Mouse (Mus musculus) forebrain, embryonic 13.5 days (tissue): ENCODE data around the gene Dvl3. TPM values are rescaled to one million over a fixed set of nuclear protein-coding genes. Genes with fewer than 3 reads are reported as not detected.
A peak's percentile ranks its signal among the peaks of the same experiment; 100 is the strongest.
"Not testable (repeated sequence)": the region's sequence is repeated elsewhere in the genome, so short reads cannot be mapped to it uniquely, and the experiment has no call there.

Source experiments
- ATAC-seq: fragments of 200-750 bp; cut with Nextera tagmentation; 2 replicates; pipeline ENCODE4 v1.8.0; 2017
- H3K27ac ChIP-seq: fragments of 300-500 bp; sonication (generic); 2 replicates; pipeline ENCODE4 v1.5.1; 2015; ENCODE audit warnings: inconsistent platforms, mild to moderate bottlenecking, moderate library complexity
- H3K27me3 ChIP-seq: fragments of 300-500 bp; sonication (generic); 2 replicates; pipeline ENCODE4 v1.6.1; 2015; ENCODE audit warnings: mild to moderate bottlenecking, inconsistent platforms
- H3K36me3 ChIP-seq: fragments of 300-500 bp; sonication (generic); 2 replicates; pipeline ENCODE4 v1.6.1; 2015; ENCODE audit warnings: mild to moderate bottlenecking, inconsistent platforms; ENCODE audit not compliant: poor library complexity, severe bottlenecking
- H3K4me1 ChIP-seq: fragments of 300-500 bp; sonication (generic); 2 replicates; pipeline ENCODE4 v1.6.1; 2015; ENCODE audit warnings: inconsistent platforms
- H3K4me2 ChIP-seq: fragments of 300-500 bp; sonication (generic); 2 replicates; pipeline ENCODE4 v1.6.1; 2015; ENCODE audit warnings: inconsistent platforms, mild to moderate bottlenecking, moderate library complexity
- H3K4me3 ChIP-seq: fragments of 300-500 bp; sonication (generic); 2 replicates; pipeline ENCODE4 v1.5.1; 2015; ENCODE audit warnings: mild to moderate bottlenecking, inconsistent platforms
- H3K9ac ChIP-seq: fragments of 300-500 bp; sonication (generic); 2 replicates; pipeline ENCODE4 v1.6.1; 2015; ENCODE audit warnings: mild to moderate bottlenecking, inconsistent platforms
- H3K9me3 ChIP-seq: fragments of 300-500 bp; sonication (generic); replicated peaks from 2 replicates; pipeline ENCODE4 v1.6.1; 2016; ENCODE audit warnings: inconsistent platforms
- whole genome bisulfite sequencing: fragments of 180-500 bp; shearing (Covaris S2); methylation state at CpG from one replicate; pipeline ENCODE4 v1.1.7; 2015; 5-methylcytosine and 5-hydroxymethylcytosine counted together
- polyA plus RNA-seq: library from polyadenylated mRNA; unstranded; fragments of >200 nt; fragmentation: Nextera tagmentation; extraction: Ambion mirVana; gene quantifications from 2 replicates; pipeline ENCODE4 v1.2.1, GENCODE M21; 2015

Dvl3 gene
- 31.4 and 35.4 TPM in 2 replicates for polyA plus RNA-seq

- peak within 1 kb of the TSS; percentile 91 for H3K4me3 ChIP-seq
- peak within 1 kb of the TSS; percentile 92 for H3K27ac ChIP-seq
- H3K36me3 ChIP-seq, result peaks cover 18% of the 10 kb centered on the region
- H3K9me3 ChIP-seq, result no peaks in the 10 kb centered on the region
- H3K9ac ChIP-seq, result peak within 1 kb of the TSS; percentile 98
- peak; percentile 97 for ATAC-seq
- H3K27me3 ChIP-seq, result no peaks in the 10 kb centered on the region
- under 1% methylated on average over 44 of the region's 55 CpGs for WGBS
- peaks cover 37% of the 10 kb centered on the region for H3K4me1 ChIP-seq
- H3K4me2 ChIP-seq, result peak within 1 kb of the TSS; percentile 91
Measured at GRCm38 (mm10) chr16:20516726-20517201, at the start of gene Dvl3. TSS of gene Dvl3 (plus strand) at chr16:20516982.

- 90% methylated on average over 2 of the region's 2 CpGs for WGBS
- ATAC-seq, result no peak
Measured at GRCm38 (mm10) chr16:20470981-20471380, 45.8 kb upstream of the Dvl3 start.

GRCm38 (mm10) chr16:20471686-20472085, 45.1 kb upstream of the Dvl3 start:
- Histone ChIP-seq H3K4me1 (no peaks in the 10 kb centered on the region), H3K9me3 (no peaks in the 10 kb centered on the region), H3K27me3 (no peaks in the 10 kb centered on the region), H3K9ac (no peak overlapping the region), H3K27ac (no peak overlapping the region), H3K4me2 (no peak overlapping the region), H3K4me3 (no peak overlapping the region), H3K36me3 (no peaks in the 10 kb centered on the region)
- no peak for ATAC-seq
- 57% methylated on average over 1 of the region's 1 CpGs for WGBS

More at GRCm38 (mm10) chr16:20470981-20471380, 45.8 kb upstream of the Dvl3 start:
- Histone ChIP-seq H3K4me1 (no peaks in the 10 kb centered on the region), H3K9me3 (no peaks in the 10 kb centered on the region), H3K9ac (no peak overlapping the region), H3K36me3 (no peaks in the 10 kb centered on the region), H3K4me3 (no peak overlapping the region), H3K27me3 (no peaks in the 10 kb centered on the region), H3K4me2 (no peak overlapping the region), H3K27ac (no peak overlapping the region)

GRCm38 (mm10) chr16:20473748-20474147, 43.0 kb upstream of the Dvl3 start:
- no peak overlapping the region for H3K4me3 ChIP-seq
- no peaks in the 10 kb centered on the region for H3K36me3 ChIP-seq
- H3K9ac ChIP-seq, result no peak overlapping the region
- no peak for ATAC-seq
- no peak overlapping the region for H3K4me2 ChIP-seq
- 71% methylated on average over 1 of the region's 1 CpGs for WGBS
- H3K4me1 ChIP-seq, result no peaks in the 10 kb centered on the region
- H3K27ac ChIP-seq, result no peak overlapping the region
- H3K27me3 ChIP-seq, result no peaks in the 10 kb centered on the region
- no peaks in the 10 kb centered on the region for H3K9me3 ChIP-seq

GRCm38 (mm10) chr16:20474211-20474610, 42.6 kb upstream of the Dvl3 start:
- 91% methylated on average over 8 of the region's 8 CpGs for WGBS
- no peak for ATAC-seq
- Histone ChIP-seq H3K9me3 (no peaks in the 10 kb centered on the region), H3K4me1 (no peaks in the 10 kb centered on the region), H3K27me3 (no peaks in the 10 kb centered on the region), H3K9ac (no peak overlapping the region), H3K4me2 (no peak overlapping the region), H3K27ac (no peak overlapping the region), H3K4me3 (no peak overlapping the region), H3K36me3 (no peaks in the 10 kb centered on the region)

GRCm38 (mm10) chr16:20474786-20475185, 42.0 kb upstream of the Dvl3 start:
- no peak for ATAC-seq
- WGBS, result 91% methylated on average over 6 of the region's 6 CpGs
- no peak overlapping the region for H3K4me2 ChIP-seq

GRCm38 (mm10) chr16:20475335-20475734, 41.4 kb upstream of the Dvl3 start:
- no peak for ATAC-seq
- Histone ChIP-seq H3K4me2 (no peak overlapping the region), H3K9me3 (no peaks in the 10 kb centered on the region), H3K4me3 (no peak overlapping the region), H3K36me3 (no peaks in the 10 kb centered on the region), H3K27me3 (no peaks in the 10 kb centered on the region), H3K9ac (no peak overlapping the region), H3K27ac (no peak overlapping the region), H3K4me1 (no peaks in the 10 kb centered on the region)
- 95% methylated on average over 1 of the region's 1 CpGs for WGBS

More at GRCm38 (mm10) chr16:20474786-20475185, 42.0 kb upstream of the Dvl3 start:
- Histone ChIP-seq H3K4me1 (no peaks in the 10 kb centered on the region), H3K27ac (no peak overlapping the region), H3K27me3 (no peaks in the 10 kb centered on the region), H3K4me3 (no peak overlapping the region), H3K9ac (no peak overlapping the region), H3K36me3 (no peaks in the 10 kb centered on the region), H3K9me3 (no peaks in the 10 kb centered on the region)

GRCm38 (mm10) chr16:20476857-20477256, 39.9 kb upstream of the Dvl3 start:
- WGBS, result 43% methylated on average over 1 of the region's 1 CpGs
- H3K4me1 ChIP-seq, result no peaks in the 10 kb centered on the region
- peak overlapping the region; percentile 35; the same call in 1 of the 2 replicates for H3K27ac ChIP-seq
- ATAC-seq, result peak; percentile 48; the same call in 1 of the 2 replicates
- no peak overlapping the region for H3K4me3 ChIP-seq
- H3K27me3 ChIP-seq, result no peaks in the 10 kb centered on the region
- H3K36me3 ChIP-seq, result no peaks in the 10 kb centered on the region
- no peaks in the 10 kb centered on the region for H3K9me3 ChIP-seq
- no peak overlapping the region for H3K9ac ChIP-seq
- no peak overlapping the region for H3K4me2 ChIP-seq

- Histone ChIP-seq H3K9ac (no peak overlapping the region), H3K27me3 (no peaks in the 10 kb centered on the region), H3K4me3 (no peak overlapping the region), H3K9me3 (no peaks in the 10 kb centered on the region), H3K36me3 (no peaks in the 10 kb centered on the region), H3K27ac (0 out of 2 replicates have a peak overlapping the region, but pooled peaks have one; percentile 35), H3K4me2 (no peak overlapping the region), H3K4me1 (no peaks in the 10 kb centered on the region)
- 0 out of 2 replicates have a peak, but pooled peaks have one; percentile 36 for ATAC-seq
- 59% methylated on average over 3 of the region's 3 CpGs for WGBS
Measured at GRCm38 (mm10) chr16:20477270-20477669, 39.5 kb upstream of the Dvl3 start.

GRCm38 (mm10) chr16:20478504-20478903, 38.3 kb upstream of the Dvl3 start:
- no peak overlapping the region for H3K4me2 ChIP-seq
- no peaks in the 10 kb centered on the region for H3K4me1 ChIP-seq
- H3K9ac ChIP-seq, result no peak overlapping the region
- H3K36me3 ChIP-seq, result no peaks in the 10 kb centered on the region
- H3K4me3 ChIP-seq, result no peak overlapping the region
- H3K27me3 ChIP-seq, result no peaks in the 10 kb centered on the region
- no peak for ATAC-seq
- WGBS, result 74% methylated on average over 2 of the region's 2 CpGs
- H3K27ac ChIP-seq, result no peak overlapping the region
- no peaks in the 10 kb centered on the region for H3K9me3 ChIP-seq

GRCm38 (mm10) chr16:20479026-20479760, 37.6 kb upstream of the Dvl3 start:
- not testable (repeated sequence) for H3K4me2 ChIP-seq, H3K9me3 ChIP-seq, H3K36me3 ChIP-seq, H3K27ac ChIP-seq, ATAC-seq, H3K4me1 ChIP-seq, H3K9ac ChIP-seq, H3K27me3 ChIP-seq, H3K4me3 ChIP-seq
- 95% methylated on average over 12 of the region's 12 CpGs for WGBS

GRCm38 (mm10) chr16:20480115-20480514, 36.7 kb upstream of the Dvl3 start:
- WGBS, result 26% methylated on average over 3 of the region's 3 CpGs
- Histone ChIP-seq H3K4me2 (no peak overlapping the region), H3K27ac (no peak overlapping the region), H3K27me3 (no peaks in the 10 kb centered on the region), H3K36me3 (no peaks in the 10 kb centered on the region), H3K9me3 (no peaks in the 10 kb centered on the region), H3K4me1 (no peaks in the 10 kb centered on the region), H3K9ac (no peak overlapping the region), H3K4me3 (no peak overlapping the region)
- peak; percentile 58; the same call in 1 of the 2 replicates for ATAC-seq
